Mouse (Mus musculus): ENCODE data around the gene Cxcl1. TPM values are rescaled to one million over a fixed set of nuclear protein-coding genes. Genes with fewer than 3 reads are reported as not detected.

The Cxcl1 gene
- polyA plus RNA-seq, 2 experiments, result 1.8 to 2.3 TPM

DNA sequence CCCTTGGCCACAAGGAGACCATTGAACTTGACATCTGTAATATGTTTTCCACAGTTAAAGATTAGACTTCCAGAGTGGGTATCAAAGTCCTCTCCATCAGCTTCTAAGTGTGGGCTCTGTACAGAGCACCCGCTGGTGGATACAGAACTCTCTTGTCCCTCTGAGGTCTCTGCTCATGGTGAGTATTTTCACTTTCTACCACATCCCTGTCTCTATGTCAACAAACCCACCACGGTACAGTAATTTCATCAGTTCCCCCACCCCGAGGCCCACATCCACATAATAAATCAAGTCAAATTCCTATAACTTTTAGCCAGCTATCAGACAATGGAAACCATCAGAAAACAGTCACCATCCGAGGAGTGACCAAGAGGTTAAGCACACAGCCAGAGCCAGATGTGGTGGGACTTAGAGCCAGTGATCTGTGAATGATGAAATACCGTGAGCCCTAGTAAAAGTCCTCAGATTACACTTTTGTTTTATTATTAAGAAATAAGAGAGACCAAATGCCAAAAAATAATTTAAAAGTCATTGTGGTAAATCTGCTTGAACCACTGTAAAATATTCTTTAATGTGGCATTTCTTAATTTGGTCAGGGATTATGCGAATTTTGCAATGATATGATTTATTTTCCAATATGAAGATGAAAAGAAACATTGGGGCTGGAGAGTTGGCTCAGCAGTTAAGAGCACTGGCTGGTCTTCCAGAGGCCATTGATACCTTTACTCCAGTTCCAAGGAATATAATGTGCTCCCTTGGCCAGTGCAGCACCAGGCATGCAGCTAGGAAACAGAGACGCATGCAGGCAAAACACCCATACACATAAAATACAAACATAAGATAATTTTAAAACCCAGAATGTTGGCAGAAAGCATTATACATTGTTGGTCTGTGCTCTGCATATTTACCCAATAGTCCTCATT, 35.5 kb upstream of the Cxcl1 start:
- WGBS, result 55% methylated on average over 7 of the region's 7 CpGs
- Histone ChIP-seq H3K36me3 (ENCODE audit: control insufficient read depth, insufficient read depth, low read length) (no peaks in the 10 kb centered on the region), H3K27me3 (ENCODE audit: control insufficient read depth, insufficient read depth, low read length) (no peaks in the 10 kb centered on the region), H3K4me1 (ENCODE audit: control insufficient read depth, insufficient read depth, low read length) (no peaks in the 10 kb centered on the region), H3K9me3 (ENCODE audit: control insufficient read depth, low read length) (no peaks in the 10 kb centered on the region), H3K27ac (replicated peaks; ENCODE audit: low read depth, low read length) (no peak overlapping the region), H3K4me3 (replicated peaks; ENCODE audit: low read length) (no peak overlapping the region), H3K4me2 (replicated peaks; ENCODE audit: low read depth, low read length, severe bottlenecking) (no peak overlapping the region), H3K9ac (ENCODE audit: low read depth, low read length, severe bottlenecking) (no peak overlapping the region)
- DNase-seq (ENCODE audit: low spot score) (peak; percentile 60), ATAC-seq (ENCODE audit: low FRiP score, low read depth) (0 out of 2 replicates have a peak, but pooled peaks have one; percentile 41)
- no peak for TF ChIP-seq POLR2A (IDR thresholded peaks at IDR 0.05; ENCODE audit: borderline replicate concordance, extremely low read depth, insufficient read depth, insufficient read length)

GRCm38 (mm10) chr5:90857463-90857862, 33.6 kb upstream of the Cxcl1 start:
- H3K36me3 ChIP-seq (ENCODE audit: control insufficient read depth, insufficient read depth, low read length), result no peaks in the 10 kb centered on the region
- no peak overlapping the region for H3K9ac ChIP-seq (ENCODE audit: low read depth, low read length, severe bottlenecking)
- H3K27me3 ChIP-seq (ENCODE audit: control insufficient read depth, insufficient read depth, low read length), result no peaks in the 10 kb centered on the region
- TF ChIP-seq POLR2A (IDR thresholded peaks at IDR 0.05; ENCODE audit: borderline replicate concordance, extremely low read depth, insufficient read depth, insufficient read length), result no peak
- no peak for DNase-seq (ENCODE audit: low spot score)
- no peaks in the 10 kb centered on the region for H3K4me1 ChIP-seq (ENCODE audit: control insufficient read depth, insufficient read depth, low read length)
- WGBS, result 71% methylated on average over 5 of the region's 5 CpGs
- H3K27ac ChIP-seq (replicated peaks; ENCODE audit: low read depth, low read length), result no peak overlapping the region
- H3K4me3 ChIP-seq (replicated peaks; ENCODE audit: low read length), result no peak overlapping the region
- ATAC-seq (ENCODE audit: low FRiP score, low read depth), result no peak
- no peaks in the 10 kb centered on the region for H3K9me3 ChIP-seq (ENCODE audit: control insufficient read depth, low read length)
- H3K4me2 ChIP-seq (replicated peaks; ENCODE audit: low read depth, low read length, severe bottlenecking), result no peak overlapping the region

GRCm38 (mm10) chr5:90858429-90858828, 32.6 kb upstream of the Cxcl1 start:
- Histone ChIP-seq H3K4me1 (ENCODE audit: control insufficient read depth, insufficient read depth, low read length) (no peaks in the 10 kb centered on the region), H3K36me3 (ENCODE audit: control insufficient read depth, insufficient read depth, low read length) (no peaks in the 10 kb centered on the region), H3K9ac (ENCODE audit: low read depth, low read length, severe bottlenecking) (no peak overlapping the region), H3K4me3 (replicated peaks; ENCODE audit: low read length) (no peak overlapping the region), H3K27me3 (ENCODE audit: control insufficient read depth, insufficient read depth, low read length) (no peaks in the 10 kb centered on the region), H3K4me2 (replicated peaks; ENCODE audit: low read depth, low read length, severe bottlenecking) (no peak overlapping the region), H3K27ac (replicated peaks; ENCODE audit: low read depth, low read length) (no peak overlapping the region), H3K9me3 (ENCODE audit: control insufficient read depth, low read length) (no peaks in the 10 kb centered on the region)
- no peak for ATAC-seq (ENCODE audit: low FRiP score, low read depth)
- DNase-seq (ENCODE audit: low spot score), result no peak
- TF ChIP-seq POLR2A (IDR thresholded peaks at IDR 0.05; ENCODE audit: borderline replicate concordance, extremely low read depth, insufficient read depth, insufficient read length), result no peak
- 84% methylated on average over 2 of the region's 2 CpGs for whole genome bisulfite sequencing

GRCm38 (mm10) chr5:90859031-90859430, 32.0 kb upstream of the Cxcl1 start:
- ATAC-seq (ENCODE audit: low FRiP score, low read depth) (no peak), DNase-seq (ENCODE audit: low spot score) (no peak)
- WGBS, result 72% methylated on average over 3 of the region's 3 CpGs
- Histone ChIP-seq H3K4me2 (replicated peaks; ENCODE audit: low read depth, low read length, severe bottlenecking) (no peak overlapping the region), H3K36me3 (ENCODE audit: control insufficient read depth, insufficient read depth, low read length) (no peaks in the 10 kb centered on the region), H3K4me3 (replicated peaks; ENCODE audit: low read length) (no peak overlapping the region), H3K27me3 (ENCODE audit: control insufficient read depth, insufficient read depth, low read length) (no peaks in the 10 kb centered on the region), H3K9me3 (ENCODE audit: control insufficient read depth, low read length) (no peaks in the 10 kb centered on the region), H3K4me1 (ENCODE audit: control insufficient read depth, insufficient read depth, low read length) (no peaks in the 10 kb centered on the region), H3K9ac (ENCODE audit: low read depth, low read length, severe bottlenecking) (no peak overlapping the region), H3K27ac (replicated peaks; ENCODE audit: low read depth, low read length) (no peak overlapping the region)
- TF ChIP-seq POLR2A (IDR thresholded peaks at IDR 0.05; ENCODE audit: borderline replicate concordance, extremely low read depth, insufficient read depth, insufficient read length), result no peak

DNA sequence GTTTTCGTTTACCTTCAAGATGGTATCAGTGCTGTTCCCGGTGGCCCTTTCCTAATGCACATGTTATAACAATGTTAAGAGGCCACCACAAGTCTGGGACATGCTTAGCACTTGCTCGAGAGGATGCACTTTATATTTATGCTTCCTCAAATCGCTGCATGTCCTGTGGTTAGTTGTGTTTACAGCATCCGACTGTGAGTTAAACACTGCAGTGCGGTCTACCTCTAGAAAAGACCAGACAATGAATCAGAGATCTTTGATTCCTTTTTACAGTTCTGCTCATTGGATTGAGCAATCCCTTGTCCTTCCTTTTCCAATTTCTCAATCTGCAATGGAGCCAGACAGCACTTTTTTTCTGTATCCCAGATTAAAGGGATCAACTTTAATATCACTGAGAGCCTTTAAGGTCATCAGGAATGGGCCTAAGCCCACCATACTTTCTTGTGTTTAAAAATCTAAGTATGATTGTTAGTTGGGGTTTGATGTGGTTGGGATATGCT, 29.1 kb upstream of the Cxcl1 start:
- Histone ChIP-seq H3K36me3 (ENCODE audit: control insufficient read depth, insufficient read depth, low read length) (no peaks in the 10 kb centered on the region), H3K4me2 (replicated peaks; ENCODE audit: low read depth, low read length, severe bottlenecking) (no peak overlapping the region), H3K27me3 (ENCODE audit: control insufficient read depth, insufficient read depth, low read length) (no peaks in the 10 kb centered on the region), H3K4me1 (ENCODE audit: control insufficient read depth, insufficient read depth, low read length) (no peaks in the 10 kb centered on the region), H3K4me3 (replicated peaks; ENCODE audit: low read length) (no peak overlapping the region), H3K9me3 (ENCODE audit: control insufficient read depth, low read length) (no peaks in the 10 kb centered on the region), H3K9ac (ENCODE audit: low read depth, low read length, severe bottlenecking) (no peak overlapping the region), H3K27ac (replicated peaks; ENCODE audit: low read depth, low read length) (no peak overlapping the region)
- no peak for DNase-seq (ENCODE audit: low spot score)
- WGBS, result 80% methylated on average over 6 of the region's 6 CpGs
- no peak for TF ChIP-seq POLR2A (IDR thresholded peaks at IDR 0.05; ENCODE audit: borderline replicate concordance, extremely low read depth, insufficient read depth, insufficient read length)
- no peak for ATAC-seq (ENCODE audit: low FRiP score, low read depth)

Measured in limb, embryonic 14.5 days (tissue).